Mouse (Mus musculus): Measurements from ENCODE around the gene Ctr9. TPM values are rescaled to one million over a fixed set of nuclear protein-coding genes. Genes with fewer than 3 reads are reported as not detected.
A peak's percentile ranks its signal among the peaks of the same experiment; 100 is the strongest.

Gene Ctr9
- total RNA-seq, 4 experiments from 2014 or later = 42.6 to 54.4 (median 45.5) TPM

DNA sequence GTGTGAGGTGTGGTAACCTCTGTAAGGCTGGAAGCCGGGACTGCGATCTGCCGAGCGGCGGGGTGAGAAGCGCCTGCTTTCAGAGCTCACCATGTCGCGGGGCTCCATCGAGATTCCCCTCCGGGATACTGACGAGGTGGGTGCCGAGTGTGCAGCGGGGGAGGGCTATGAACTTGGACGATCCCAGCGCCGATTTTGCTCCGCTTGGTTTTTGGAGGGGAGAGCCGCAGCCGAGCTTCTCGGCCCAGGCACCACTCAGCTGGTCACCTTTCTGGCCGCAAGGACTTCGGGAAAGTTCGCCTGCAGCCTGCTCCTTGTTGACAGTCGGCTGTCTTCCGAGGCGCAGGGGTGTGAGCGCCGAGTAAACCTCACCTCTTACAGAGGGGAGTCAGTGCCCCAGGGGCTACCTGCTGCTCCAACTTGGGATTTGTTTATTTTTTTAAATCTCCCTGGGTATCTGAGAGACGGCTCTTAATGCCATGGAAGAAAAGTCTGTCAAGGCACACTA is 349 bp downstream of the Ctr9 start:
- DNase-seq (ENCODE audit: low spot score in 2 of 2) = no peak

DNA sequence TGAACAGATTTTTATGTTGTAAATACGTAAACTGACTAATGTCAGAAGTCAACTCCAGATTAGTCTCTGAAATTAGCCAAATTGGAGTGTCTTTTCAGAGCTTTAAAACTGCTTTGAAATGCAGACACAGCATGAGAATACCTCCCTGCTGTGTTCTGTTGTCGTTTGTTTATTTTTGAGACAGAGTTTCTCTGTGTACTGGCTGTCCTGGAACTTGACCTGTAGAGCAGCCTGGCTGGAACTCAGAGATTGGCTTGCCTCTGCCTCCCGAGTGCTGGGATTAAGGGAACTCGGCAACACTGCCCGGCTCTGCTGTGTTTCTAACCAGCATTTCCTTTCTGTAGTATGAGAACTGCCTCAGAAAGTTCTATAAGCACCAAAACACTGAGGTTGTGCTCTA is 20.2 kb downstream of the Ctr9 start:
- DNase-seq (ENCODE audit: low spot score in 2 of 2) = no peak

DNA sequence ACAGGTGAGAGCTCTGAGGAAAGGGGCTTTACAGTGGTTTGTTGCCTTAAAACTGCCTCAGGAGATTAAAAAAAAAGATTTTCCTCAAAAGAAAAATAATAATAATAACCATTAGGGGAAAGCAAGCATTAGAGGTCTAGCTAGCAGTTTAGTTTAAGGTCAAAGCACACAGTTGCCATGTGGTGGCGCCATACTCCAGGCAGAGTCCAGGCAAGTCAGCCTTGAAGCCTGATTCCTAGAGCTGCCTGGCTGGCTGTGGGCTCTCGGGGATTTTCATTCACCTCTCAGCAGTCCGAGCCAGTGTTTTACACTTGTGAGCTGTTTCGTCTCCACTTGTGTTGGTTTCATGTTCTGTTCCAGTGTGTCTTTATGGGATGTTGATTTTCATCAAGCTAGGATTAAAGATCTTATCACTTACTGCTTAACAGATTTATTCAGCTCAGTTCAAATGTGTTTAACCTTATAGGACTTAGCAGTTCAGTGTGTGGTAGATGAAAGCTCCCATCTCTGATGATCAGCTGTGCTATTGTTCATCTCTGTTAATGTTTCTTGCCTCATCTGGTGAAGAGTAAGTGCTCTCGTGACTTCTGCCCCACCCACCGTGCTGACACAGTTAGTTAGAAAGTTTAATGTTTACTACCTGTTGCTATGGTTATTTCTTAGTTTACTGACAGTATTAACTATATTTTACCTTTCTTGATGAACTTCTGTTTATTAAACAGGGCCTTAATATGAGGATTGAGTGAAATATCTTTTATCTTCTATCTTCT is 21.1 kb downstream of the Ctr9 start:
- peak; percentile 28 to 58 for DNase-seq (ENCODE audit: low spot score in 2 of 2)

DNA sequence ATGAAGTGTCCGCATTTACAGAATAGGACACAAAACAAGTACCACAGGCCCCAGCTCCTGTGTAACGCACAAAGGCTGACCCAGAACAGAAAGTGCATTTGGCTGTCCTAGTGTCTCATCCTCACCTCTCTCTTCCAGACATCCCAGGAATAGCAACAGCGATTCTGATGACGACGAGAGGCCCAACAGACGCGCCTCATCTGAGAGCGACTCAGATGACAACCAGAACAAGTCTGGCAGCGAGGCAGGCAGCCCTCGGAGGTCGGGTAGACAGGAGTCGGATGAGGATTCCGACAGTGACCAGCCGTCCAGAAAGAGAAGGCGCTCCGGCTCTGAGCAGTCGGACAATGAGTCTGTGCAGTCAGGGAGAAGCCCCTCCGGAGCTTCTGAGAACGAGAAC is 26.5 kb downstream of the Ctr9 start:
- no peak for DNase-seq (ENCODE audit: low spot score in 2 of 2)

DNA sequence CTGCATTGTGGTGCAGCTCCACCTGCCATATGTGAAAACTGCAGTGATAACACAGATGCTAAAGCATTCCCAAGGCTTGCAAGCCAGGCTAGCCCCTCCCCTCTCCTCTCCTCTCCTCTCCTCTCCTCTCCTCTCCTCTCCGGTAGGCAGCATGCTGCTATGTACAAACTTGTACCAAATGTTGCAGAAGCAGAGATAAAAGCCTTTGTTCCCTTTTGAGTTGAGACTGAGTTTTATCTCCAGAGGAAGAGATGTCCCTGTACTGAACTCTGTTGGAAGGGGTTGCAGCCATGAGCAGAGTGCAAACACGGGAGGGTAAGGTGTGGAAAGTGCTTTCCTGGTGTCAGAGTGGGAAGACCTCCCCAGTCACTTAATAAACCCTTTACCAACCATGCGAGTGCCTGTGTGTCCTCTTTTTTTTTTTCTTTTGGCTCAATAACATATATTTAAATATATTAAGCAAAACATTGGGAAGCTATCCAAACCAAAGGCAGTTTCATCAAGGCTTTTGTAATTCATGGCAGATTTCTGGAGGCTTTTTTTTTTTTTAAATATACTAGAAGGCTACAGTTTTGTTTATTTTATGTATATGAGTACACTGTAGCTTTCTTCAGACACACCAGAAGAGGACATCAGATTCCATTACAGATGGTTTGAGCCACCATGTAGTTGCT is 27.4 kb downstream of the Ctr9 start:
- DNase-seq (ENCODE audit: low spot score in 2 of 2) = no peak

DNA sequence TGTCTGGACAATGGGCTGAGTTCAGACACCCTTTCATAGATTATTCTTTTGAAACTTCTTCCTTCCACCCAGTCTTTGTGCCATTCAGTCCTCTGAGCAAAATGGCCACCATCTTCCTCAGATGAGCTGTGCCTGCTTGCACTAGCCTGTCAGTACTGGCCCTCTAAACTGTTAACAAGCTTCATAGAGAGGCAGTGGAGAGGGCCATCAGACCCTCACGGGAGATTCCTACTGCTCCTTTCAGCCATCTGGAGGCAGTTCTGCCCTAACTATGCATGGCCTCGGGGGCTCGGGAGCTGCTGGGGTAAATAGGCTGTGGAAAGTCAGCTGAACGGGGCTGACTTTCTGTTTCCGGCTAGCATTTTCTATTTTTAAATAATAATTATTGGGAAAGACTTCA is 30.8 kb downstream of the Ctr9 start:
- no peak for DNase-seq (ENCODE audit: low spot score in 2 of 2)

DNA sequence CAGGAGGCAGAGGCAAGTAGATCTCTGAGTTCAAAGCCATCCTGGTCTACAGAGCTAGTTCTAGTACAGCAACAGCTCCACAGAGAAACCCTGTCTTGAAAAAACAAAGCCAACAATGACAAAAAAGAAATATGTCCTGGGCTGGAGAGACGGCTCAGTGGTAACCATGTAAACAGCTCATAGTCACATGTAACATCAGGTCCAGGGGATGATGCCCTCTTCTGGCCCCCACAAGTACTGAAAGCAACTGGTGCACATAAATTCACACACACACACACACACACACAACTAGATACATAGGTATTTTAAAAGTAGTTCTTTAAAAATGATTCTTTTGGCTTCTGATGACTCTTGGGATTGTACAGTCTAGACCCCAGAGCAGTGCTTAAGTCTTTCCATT is 34.2 kb downstream of the Ctr9 start:
- no peak for DNase-seq (ENCODE audit: low spot score in 2 of 2)

DNA sequence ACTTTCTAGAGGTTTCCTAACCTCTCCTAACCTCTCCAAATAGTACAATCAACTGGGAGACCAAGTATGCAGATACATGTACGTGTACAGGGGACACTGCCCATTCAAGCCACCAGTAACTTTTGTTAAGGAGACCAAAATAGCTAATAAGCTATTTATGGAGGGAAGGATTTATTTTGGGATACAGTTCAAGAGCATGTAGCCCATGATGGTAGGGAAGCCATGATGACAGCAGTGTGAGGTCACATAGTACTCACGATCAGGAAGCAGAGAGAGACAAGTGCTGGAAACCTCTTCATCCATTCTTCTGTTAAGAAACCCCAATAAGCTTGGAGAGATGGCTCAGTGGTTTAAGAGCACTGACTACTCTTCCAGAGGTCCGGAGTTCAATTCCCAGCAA is 39.4 kb downstream of the Ctr9 start:
- no peak for DNase-seq (ENCODE audit: low spot score in 2 of 2)

DNA sequence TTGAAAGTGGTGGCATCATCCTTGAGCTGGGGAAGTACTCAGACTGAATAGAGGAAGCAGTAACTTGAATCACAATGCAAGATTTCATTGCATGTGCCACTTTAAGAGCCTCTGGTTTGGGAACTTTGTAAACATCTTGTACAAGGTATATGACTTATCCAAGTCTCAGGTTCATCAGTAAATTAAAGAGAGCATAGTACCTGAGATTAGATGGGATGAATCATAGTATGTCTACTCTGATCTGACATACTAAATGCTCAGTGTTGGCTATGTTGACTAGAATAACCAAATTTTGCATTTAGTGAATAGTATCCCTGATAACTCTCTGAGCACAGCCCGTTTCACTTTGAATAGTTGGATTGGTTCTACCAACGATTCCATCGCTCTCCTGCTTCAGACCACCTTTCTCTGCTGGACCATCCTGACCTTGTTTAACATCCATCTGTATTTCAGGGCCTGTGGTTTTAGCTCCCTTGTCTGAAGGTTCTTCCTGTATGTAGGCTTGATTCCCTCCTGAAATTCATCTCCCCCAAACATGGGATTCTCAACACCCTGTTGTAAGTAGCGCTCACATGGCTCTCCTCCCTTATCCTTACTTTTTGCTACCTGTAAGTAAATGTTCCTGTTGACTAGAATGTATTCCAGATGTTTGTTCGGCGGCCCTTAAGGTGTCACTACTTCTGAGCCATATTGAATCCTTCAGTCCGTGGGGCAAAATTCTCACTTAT is 40.9 kb downstream of the Ctr9 start:
- DNase-seq (ENCODE audit: low spot score in 2 of 2) = no peak

DNA sequence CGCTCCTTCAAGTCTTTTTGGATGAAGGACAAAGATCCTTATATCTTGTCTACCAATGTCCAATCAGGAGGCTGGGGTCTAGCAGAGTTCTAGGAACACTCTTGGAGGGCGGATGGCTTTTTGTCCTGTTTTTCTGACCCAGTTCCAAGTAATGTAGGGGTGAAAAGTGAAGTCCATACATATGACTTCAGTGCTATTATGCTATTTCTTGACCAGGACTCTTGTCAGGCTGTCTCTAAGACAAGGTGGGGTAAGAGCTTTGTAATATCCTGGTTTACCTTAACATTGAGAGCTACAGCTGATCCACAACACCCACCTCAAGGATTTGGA is 41.4 kb downstream of the Ctr9 start:
- no peak for DNase-seq (ENCODE audit: low spot score in 2 of 2)

DNA sequence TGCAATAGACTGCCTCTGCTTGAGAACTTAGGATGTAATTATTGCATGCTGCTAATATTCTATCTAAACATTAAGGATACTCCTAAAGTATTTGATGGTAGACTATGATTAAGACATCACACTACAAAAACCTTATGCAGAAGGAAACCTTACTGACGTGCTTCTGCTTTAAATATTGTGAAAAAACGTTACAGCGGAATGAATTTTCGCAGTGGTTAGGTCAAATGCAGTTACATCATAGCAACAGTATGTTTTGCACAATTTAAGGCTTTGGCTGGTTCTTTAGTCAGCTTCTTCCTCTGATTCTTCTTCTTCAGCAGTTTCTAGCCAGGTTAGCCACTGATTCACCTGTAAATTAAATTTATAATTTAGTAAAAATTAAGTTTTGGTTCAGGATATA is 43.7 kb downstream of the Ctr9 start:
- DNase-seq (ENCODE audit: low spot score in 2 of 2) = no peak

DNA sequence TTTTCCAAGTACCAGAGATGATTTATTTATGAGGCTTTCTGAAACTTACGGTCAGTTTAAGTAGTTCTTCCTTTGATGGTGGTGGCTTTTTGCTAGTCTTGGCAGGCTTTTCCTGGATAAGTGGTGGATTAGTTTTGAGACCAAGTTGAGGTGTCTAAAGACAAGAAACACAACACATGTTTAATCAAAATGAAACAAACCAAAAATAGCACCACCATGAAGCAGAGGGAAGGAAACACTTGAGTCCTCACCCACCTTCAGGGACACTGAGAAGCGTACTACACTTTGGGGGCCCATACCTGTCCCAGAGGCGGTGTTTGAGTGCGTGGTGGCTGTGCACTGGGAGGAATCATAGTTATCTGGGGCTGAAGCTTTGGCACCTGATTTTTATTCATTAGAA is 46.5 kb downstream of the Ctr9 start:
- DNase-seq (ENCODE audit: low spot score in 2 of 2) = no peak

DNA sequence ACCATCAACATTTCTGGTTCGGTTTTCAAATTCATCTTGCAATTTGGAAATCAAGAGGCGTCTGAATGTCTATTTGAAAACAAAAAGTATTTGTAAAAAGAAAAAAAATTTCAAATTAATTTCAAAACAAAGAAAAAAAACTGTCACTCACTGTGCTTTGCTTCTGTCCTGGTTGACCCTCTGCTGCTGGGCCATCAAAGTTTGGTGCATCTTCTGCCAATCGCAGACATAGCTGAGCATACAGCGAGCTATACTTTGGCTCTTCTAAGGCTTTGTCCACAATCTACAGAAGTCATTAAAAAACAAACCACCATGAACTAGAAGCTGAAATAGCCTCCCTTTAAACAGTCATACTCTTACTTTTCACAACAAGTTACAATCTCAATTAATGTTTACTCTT is 49.5 kb downstream of the Ctr9 start:
- no peak for DNase-seq (ENCODE audit: low spot score in 2 of 2)

DNA sequence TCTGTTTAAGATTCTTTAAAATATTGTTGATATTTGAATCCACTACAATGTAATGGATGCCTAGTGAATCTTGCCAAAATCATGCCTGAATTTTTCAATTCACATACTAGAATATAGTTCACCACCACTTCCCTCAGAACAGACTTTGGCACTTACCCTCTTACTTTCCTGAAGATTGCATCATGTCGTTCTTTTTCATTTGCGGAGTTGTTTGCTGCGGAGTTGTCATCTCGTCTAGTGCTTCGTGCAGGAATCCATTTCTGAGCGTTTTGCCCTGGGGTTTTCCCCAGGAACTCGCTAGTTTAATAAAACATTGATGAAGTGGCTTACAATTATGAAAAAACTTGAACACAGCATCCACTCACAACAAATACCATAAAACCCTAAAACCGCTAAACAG is 51.3 kb downstream of the Ctr9 start:
- no peak for DNase-seq (ENCODE audit: low spot score in 2 of 2)

DNA sequence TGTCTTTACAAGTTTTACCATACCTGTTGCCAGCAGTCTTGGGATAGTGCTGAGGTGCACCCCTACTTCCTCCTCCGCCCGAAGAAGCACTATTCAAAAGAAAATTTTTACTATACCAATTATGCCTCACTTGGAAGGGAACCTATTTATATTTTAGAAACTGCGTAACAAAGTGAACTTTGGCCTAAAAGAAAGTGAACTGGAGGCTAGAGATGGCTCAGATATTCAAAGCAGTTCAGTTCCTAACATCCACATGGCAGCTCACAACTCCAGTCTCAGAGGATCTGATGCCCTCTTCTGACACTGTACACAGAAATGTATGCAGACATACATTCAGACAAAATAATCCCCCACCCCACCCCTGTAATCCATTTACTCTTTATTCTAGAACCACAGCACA is 52.1 kb downstream of the Ctr9 start:
- no peak for DNase-seq (ENCODE audit: low spot score in 2 of 2)

DNA sequence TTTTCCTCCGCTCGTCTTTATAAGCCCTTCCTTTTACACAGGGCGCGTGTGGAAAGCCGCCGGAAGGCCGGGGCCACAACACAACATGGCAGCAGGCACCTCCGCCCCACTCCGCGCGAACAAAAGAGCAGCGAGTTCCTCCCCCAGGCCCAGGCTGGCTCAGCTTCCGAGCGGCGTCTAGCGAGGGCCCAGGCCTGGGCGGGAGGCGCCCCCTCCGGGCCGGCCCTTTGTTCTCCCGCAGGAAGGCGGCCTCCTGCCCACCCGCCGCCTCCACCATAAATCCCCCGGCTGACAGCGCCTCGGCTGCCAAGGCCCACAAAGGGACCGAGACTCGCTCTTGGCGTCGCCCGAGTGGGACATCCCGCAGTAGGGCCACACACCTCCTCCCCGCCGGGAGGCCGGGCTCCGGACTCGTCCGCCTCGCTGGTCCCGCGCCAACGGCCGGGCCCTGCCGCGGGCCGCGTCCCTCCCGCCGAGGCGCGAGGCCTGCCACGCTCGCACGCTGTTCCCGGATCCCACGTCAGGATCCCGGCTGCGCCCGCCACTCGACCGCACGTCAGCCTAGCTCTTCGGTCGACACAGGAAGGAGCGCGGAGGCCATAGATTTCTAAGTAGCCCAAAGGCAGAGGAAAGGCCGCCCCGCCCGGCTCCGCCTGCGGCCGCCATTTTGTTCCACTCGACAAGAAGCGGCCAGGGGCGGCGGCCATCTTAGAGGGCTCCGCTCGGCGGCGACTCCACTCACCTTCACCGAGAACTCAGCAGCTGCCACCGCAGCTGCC is 53.5 kb downstream of the Ctr9 start:
- peak; percentile 76 to 84 for DNase-seq (ENCODE audit: low spot score in 2 of 2)

DNA sequence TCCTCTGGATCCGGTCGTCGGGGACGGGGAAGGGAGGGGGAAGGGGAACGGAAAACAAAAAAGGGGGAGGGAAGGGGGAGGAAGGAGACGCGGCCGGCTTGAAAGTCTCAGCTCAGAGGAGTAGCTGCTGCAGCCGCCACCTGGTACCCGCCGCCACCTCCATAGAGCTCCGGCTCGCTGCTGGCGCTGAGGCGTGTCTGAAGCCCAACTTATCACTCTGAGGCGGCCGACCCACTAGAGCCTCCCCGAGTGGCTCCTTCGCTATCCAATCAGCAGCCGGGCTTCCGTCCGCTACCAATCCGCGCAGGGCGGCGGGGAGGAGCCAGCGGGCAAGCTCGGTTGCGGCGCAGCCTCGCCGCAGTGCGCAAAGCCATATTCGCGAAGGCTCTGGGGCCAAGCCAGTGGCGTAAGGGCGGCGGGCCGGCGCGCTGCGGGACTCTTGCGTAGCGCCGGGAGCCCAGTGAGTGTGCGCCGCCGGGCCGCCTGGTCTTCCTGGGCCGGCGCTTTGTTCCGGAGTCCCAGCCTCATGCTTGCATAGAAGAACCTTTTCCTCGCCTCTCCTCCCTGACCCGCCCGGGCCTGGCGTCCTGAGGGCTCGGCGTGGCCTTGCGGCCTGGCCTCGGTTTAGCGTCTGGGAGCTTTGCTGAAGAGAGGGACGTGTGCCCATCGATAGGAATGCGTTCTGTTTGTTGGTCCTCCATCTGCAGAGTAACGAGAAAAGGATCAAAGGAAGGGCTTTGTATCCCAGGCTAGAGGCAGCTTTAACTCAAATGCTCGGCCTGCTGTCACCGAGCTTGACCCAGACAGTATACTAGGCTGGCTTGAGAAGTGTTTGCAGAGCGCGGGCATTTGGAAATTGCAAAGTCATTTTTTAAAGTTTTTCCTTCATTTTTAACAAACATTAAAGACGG is 54.3 kb downstream of the Ctr9 start, which contains the start of gene Eif4g2:
Gene Eif4g2 (minus strand): TSS at position 209 of the 911 bp plus-strand sequence.
- DNase-seq (ENCODE audit: low spot score in 2 of 2) = peak; percentile 98 to 99

DNA sequence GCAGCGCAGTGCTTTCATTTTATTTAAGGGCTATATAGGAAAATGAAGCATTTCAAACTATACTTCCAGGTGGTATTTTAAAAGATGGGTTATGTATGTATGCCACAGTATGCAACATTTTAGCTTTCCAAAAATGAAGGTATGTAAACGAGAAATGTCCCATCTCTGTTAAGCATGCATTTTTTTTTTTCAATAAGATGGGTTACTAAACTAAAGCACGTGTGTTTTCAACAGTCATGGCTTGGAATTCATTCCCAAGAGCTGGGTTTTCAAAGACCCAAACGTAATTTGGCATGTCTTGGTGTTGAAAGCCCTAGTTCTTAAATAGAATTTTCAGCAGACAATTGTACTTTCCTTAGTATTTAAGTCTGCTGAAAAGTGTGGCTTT is 55.0 kb downstream of the Ctr9 start:
- DNase-seq (ENCODE audit: low spot score in 2 of 2) = no peak

DNA sequence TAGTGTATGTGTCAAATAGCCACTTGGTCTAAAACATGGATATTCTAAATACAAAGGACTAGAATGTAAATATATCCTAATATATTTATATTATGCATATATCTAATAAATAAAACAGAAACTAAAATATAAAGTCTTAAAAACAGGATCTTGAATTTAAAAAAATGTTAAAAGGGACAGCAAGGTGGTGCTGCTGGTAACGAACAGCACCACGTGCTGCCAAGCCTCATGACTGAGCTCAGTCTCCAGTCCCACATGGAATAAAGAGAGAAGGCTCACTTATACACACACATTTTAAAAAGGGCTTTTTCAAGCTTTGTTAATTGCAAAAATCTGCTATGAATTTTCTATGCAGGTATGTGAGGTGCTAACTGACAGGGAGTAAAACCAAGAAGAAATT is 55.7 kb downstream of the Ctr9 start:
- DNase-seq (ENCODE audit: low spot score in 2 of 2) = no peak

DNA sequence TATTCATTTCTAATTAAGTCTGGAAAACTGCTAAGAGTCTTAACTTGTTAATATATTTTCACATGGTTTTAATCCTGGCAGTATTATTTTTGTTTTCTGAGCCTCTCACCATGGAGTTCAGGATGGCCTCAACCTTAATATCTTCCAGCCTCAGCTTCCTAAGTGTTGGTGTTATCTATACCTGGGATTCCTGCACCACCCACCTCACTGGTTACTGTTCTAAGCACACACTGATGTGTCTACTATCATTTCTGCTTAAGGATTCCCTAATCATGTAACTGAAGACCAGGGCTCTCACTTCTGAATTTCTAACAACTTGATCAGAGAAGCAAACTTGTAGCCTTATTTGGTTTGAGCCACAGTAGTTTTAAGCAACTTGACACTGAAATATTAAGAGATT is 56.4 kb downstream of the Ctr9 start:
- DNase-seq (ENCODE audit: low spot score in 2 of 2) = no peak

DNA sequence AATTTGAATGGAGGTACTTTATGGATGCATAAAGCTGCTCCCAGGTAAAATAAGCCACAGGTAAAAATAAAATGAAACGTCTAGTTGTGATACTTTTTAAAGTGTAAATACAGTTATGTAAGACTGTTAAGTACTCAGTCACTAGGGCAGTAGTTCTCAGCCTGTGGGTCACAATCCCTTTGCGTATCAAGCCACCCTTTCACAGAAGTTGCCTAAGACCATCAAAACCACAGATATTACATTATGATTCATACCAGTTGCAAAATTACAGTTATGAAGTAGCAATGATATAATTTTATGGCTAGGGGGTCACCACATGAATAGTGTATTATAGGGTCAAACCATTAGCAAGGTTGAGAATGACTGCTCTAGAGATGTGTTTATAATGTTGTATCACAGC is 66.4 kb downstream of the Ctr9 start:
- no peak for DNase-seq (ENCODE audit: low spot score in 2 of 2)
